Mouse (Mus musculus): ENCODE results near the gene Gal3st1.

GRCm38 (mm10) chr11:3993132-3993531 is 9.7 kb downstream of the Gal3st1 start:
- TF ChIP-seq POLR2A (IDR thresholded peaks at IDR 0.05; ENCODE audit: low read depth, low read length), result no peak
- no peak for TF ChIP-seq CTCF (IDR thresholded peaks at IDR 0.05; ENCODE audit: extremely low read depth, insufficient read depth, insufficient read length, insufficient replicate concordance)
